Mouse (Mus musculus): ENCODE measurements at regions not wholly inside any gene's neighbourhood (a gene's known extent, or its start where the extent isn't known, plus 50 kb on each side); places are given as distances from the start of the nearest gene placed in this dataset.
"Not testable (repeated sequence)": the region's sequence is repeated elsewhere in the genome, so short reads cannot be mapped to it uniquely, and the experiment has no call there.

DNA sequence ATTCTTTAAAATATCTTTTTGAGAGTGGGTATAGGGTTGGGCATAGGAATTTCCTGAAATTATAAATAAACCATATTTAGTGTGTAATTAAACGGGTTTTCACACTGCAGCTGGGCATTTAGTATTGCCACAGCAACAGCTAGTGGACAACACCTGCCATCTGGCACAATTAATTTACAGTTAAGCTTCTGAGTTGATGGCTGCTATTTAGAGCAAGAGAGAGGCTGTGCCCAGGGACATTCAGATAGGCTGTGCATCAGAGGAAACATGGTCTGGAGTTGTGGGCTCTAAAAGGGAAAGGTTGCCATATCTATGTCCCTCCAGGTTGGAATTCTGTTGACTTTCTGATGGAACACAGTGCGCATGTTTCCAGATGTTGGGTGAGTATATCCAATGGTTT lies 227.1 kb downstream of the Pth2r start:
- DNase-seq: no peak

GRCm38 (mm10) chr1:65535674-65536073 lies 253.8 kb downstream of the Pth2r start:
- DNase-seq: peak; percentile 43

GRCm38 (mm10) chr1:65538509-65538908 lies 256.7 kb downstream of the Pth2r start:
- DNase-seq: no peak

GRCm38 (mm10) chr1:65544219-65544864 lies 262.5 kb downstream of the Pth2r start:
- DNase-seq: no peak

DNA sequence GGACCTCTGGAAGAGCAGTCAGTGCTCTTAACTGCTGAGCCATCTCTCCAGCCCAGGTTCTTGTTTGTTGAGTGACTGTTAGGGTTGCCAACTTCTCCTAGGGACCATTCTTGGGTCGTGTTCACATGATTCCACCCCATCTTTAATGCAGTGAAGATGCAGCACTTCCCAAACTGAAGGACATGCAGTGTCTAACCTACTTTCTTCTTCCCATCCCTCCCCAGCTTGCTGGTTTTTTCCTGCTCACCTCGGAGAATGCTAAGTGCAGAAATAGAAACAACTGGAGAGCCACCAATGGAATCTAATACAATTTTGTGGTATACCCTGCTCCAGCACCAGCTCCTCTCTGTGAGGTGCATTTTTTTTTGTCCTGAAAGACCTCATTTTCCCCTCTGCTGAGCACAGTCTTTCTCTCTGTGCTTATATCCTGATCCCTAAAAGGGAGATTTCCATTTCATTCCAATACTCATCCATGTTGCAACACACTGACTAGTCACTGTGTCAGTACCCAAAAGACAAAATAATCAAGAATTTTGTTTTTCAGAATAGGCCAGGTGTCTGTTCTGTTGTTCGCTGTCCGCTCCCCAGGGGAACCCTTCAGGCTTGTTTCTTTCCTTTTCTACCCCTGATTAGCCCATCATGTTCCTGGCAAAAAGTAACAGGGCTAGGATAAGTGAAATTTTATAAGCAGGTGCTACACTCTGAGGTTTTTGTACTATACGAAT lies 263.6 kb downstream of the Pth2r start:
- DNase-seq: no peak

DNA sequence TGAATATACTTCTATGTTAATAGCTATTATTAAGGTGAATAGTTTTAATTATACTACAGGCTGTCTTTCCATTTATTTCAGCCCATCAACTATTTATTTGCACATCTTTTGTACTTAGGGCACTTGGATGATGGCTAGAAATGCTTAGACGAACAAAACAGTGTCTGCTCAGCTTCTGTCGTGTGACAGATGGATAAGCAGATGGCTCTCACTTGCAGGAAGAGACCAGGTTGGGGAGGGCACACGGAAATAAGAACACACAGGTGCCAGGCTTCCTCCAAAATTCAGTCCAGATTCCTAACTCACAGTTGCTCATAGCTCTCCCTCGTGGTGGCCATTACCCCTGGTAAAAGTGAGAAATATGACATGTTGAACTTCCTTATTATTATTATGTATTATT lies 267.0 kb downstream of the Pth2r start:
- no peak for DNase-seq

- no peak for DNase-seq
Measured at GRCm38 (mm10) chr1:65587402-65587801, 305.5 kb downstream of the Pth2r start.

- DNase-seq: no peak
Measured at GRCm38 (mm10) chr1:65635315-65635714, 291.0 kb upstream of the Crygf start.

DNA sequence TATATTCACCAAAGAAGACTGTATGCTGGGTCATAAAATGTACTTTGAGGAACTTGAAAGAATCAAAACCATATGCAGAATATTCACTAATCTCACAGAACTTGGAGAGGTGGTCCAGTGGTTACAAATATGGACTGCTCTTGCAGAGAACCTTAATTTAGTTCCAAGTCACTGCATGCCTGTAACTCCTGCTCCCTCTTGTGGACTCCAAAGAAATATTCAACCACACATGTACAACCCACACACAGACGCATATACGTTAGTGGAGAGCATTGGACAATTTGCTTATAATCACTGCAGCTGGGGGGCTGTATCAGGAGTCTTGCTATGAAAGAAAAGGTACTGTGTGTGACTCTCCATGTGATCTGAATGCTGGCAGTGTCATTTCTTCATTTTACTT lies 271.9 kb upstream of the Crygf start:
- DNase-seq: no peak

DNA sequence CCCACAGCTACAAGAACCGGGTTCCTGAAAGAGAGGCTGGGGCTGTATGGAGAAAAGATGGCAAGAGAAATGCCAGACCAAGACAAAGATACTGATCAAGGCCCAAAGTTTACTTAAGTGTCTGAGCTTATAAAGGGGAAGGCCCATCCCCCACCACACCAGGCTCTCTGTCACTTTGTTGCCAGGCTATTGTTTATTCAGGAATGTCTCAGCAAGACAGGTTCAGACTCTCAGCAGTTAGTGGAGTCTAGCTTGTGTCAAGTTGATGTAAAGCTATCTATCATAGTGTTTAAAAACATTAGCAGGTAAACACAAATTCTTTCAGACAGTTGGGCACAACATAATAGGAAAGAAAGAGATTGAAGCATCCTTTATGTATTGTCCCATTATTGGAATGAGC lies 244.4 kb upstream of the Crygf start:
- peak; percentile 2 for DNase-seq

DNA sequence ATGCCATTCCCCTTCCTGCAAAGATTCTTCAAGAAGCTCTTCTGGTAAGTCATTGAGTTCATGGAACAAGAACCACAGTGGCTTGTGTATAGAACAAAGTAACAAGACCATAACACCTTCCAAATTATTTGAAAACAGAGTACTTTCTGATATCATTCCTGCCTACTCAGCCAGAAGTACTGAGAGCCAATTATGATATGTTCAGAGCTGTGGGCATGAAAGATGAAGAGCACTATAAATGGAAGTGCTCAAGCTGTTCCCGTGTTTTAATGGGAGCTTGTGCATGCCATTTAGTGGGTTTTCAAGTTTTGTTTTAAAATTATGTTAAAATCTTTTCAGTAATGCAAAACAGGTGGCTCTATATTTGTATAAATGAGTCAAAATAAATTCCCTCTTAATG lies 239.0 kb upstream of the Crygf start:
- DNase-seq: no peak

DNA sequence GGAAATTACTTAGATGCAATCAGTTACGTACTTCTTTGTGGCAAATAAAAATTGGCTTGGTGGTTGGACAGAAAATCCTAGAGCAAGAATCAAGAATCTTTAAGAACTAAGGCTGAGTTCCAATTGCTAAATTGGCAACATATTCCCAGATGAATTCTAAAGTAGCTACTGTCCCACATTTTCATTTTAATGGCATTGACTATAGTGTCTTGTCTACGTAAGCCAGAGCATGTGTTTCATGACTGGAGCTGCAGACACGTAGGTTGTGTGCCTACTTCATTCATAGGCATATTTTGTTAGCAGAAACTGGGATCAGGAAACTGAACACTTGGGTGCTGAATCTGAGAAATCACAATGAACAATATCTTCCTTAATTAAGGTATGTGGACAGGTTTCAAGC lies 196.1 kb upstream of the Crygf start:
- no peak for DNase-seq

- DNase-seq: no peak
Measured at GRCm38 (mm10) chr1:65757951-65758350, 168.4 kb upstream of the Crygf start.

DNA sequence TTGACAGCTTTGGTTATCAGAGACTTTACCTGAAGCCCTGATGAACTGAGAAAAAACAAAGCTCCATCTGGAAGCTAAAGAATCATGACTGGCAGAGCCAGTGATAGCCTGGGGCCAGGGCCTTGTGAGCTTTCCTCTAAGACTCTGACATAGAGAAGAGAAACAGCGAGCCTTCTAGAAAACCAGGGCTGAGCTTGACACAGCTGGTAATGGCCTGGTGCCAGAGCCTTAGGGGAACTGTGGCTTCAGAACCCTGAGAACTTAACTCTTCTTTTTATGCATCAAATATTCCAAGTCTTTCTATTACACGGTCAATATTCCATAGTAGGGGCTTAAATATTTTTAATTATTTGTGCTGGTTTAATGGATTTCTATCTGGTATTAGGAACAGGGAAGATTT lies 165.2 kb upstream of the Crygf start:
- DNase-seq: no peak

- no peak for DNase-seq
Measured at GRCm38 (mm10) chr1:65800244-65800643, 126.1 kb upstream of the Crygf start.

DNA sequence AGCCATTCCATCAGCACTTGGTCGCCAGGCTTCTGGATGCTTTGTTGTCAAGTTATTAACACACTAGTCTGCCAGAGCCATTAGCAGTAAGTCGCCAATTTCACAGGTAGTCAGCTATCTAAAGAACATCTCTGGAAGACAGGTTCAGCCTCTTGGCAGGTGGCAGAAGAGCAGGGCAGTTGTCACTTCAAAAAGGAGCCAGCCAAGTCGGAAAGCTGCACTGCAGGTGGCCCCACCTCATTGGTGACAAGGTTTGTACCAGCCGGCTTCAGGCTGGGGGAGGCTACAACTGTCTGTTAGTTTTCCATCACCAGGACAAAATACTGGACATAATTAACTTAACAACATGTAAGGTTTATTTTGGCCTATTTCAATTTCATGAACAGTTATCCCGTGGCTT lies 105.5 kb upstream of the Crygf start:
- DNase-seq: no peak

GRCm38 (mm10) chr1:65841116-65841515 lies 85.2 kb upstream of the Crygf start:
- no peak for DNase-seq

- no peak for DNase-seq
Measured at GRCm38 (mm10) chr1:65847005-65847404, 79.3 kb upstream of the Crygf start.

- DNase-seq: not testable (repeated sequence)
Measured at GRCm38 (mm10) chr1:65873691-65874090, 52.6 kb upstream of the Crygf start.
